Mouse (Mus musculus): Measurements from ENCODE around the gene Reep3. TPM values are rescaled to one million over a fixed set of nuclear protein-coding genes. Genes with fewer than 3 reads are reported as not detected.
A peak's percentile ranks its signal among the peaks of the same experiment; 100 is the strongest.

Reep3 gene
- polyA plus RNA-seq, 1 experiment from 2014 or later, result 50.3 TPM

GRCm38 (mm10) chr10:67055867-67056856 lies 40.6 kb downstream of the Reep3 start:
- H3K9ac ChIP-seq, result no peak overlapping the region
- H3K27me3 ChIP-seq, result no peaks in the 10 kb centered on the region
- H3K9me3 ChIP-seq, result no peaks in the 10 kb centered on the region
- no peaks in the 10 kb centered on the region for H3K36me3 ChIP-seq
- peaks cover 76% of the 10 kb centered on the region for H3K4me1 ChIP-seq
- peak overlapping the region; percentile 88 for H3K27ac ChIP-seq
- ATAC-seq (ENCODE audit: low FRiP score, low read depth), result 0 out of 2 replicates have a peak, but pooled peaks have one; percentile 4
- 29% methylated on average over 17 of the region's 17 CpGs for WGBS
- no peak overlapping the region for H3K4me3 ChIP-seq
- H3K4me2 ChIP-seq (replicated peaks), result peak overlapping the region; percentile 35

DNA sequence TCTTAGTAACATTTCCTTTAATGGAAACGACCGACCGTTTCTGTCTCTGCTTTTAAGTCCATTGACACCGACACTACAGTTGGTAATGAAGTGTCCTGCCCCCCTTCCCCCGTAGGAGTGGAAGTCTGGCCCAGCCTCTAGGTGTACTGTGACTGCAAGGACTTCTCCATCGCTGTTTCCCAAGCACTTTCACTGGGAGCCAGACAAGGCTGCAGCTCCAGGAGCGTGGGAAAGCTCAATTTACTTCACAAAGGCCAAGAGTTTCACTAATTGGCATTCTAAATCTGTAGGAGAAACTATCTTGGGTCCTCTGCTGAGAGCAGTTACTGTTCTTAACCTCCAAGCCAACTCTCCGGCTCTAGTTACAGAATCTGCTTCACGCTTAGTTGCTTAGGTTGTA lies 43.3 kb downstream of the Reep3 start:
- 19% methylated on average over 9 of the region's 9 CpGs for WGBS
- Histone ChIP-seq H3K4me3 (no peak overlapping the region), H3K4me1 (peaks cover 72% of the 10 kb centered on the region), H3K9me3 (no peaks in the 10 kb centered on the region), H3K4me2 (replicated peaks) (peak overlapping the region; percentile 19; the same call in 1 of the 2 replicates), H3K9ac (no peak overlapping the region), H3K36me3 (no peaks in the 10 kb centered on the region), H3K27ac (no peak overlapping the region; the same call in 1 of the 2 replicates), H3K27me3 (no peaks in the 10 kb centered on the region)
- ATAC-seq (ENCODE audit: low FRiP score, low read depth), result no peak

DNA sequence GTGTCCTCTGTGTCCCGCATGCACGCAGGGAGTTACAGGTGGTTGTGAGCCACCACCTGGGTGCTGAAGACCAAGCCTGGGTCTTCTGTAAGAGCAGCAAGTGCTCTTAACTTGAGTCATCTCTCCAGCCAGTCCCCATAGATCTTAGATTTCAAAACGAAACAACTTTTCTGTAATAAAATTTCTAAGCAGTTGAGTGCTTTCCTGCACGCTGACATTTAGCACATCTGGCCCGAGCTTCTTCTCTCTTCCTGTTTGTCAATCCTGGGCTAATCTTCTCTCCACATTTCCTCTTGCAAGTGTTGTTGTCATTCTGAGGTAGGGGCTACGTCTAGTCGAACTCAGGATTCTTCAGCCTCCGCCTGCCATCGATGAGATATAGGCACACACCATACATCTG lies 44.3 kb downstream of the Reep3 start:
- Histone ChIP-seq H3K27me3 (no peaks in the 10 kb centered on the region), H3K36me3 (no peaks in the 10 kb centered on the region), H3K4me3 (no peak overlapping the region), H3K27ac (no peak overlapping the region), H3K9ac (no peak overlapping the region), H3K4me2 (replicated peaks) (no peak overlapping the region), H3K9me3 (no peaks in the 10 kb centered on the region), H3K4me1 (peaks cover 69% of the 10 kb centered on the region)
- WGBS, result 61% methylated on average over 9 of the region's 9 CpGs
- ATAC-seq (ENCODE audit: low FRiP score, low read depth), result no peak

DNA sequence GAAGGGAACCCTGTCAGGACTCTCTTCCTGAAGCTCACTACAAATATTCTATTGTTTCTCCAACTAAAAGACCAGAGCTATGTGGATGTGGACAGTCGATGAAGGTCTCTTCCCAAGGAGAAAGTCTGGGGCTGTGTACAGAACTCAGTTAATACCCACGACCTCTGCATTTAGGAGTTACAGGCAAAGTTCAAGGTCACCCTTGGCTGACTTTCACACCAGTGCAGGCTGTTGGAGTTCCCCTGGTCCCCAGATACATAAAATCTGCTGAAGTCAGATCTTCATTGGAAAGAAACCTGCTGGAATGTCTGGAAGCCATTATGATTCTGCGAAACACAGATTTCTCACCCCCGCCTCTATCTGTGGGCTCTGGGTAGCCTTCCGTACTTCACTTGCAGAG lies 45.3 kb downstream of the Reep3 start:
- no peaks in the 10 kb centered on the region for H3K9me3 ChIP-seq
- H3K27ac ChIP-seq, result no peak overlapping the region
- H3K27me3 ChIP-seq, result no peaks in the 10 kb centered on the region
- H3K4me3 ChIP-seq, result no peak overlapping the region
- no peak for ATAC-seq (ENCODE audit: low FRiP score, low read depth)
- H3K4me2 ChIP-seq (replicated peaks), result no peak overlapping the region
- H3K4me1 ChIP-seq, result peaks cover 64% of the 10 kb centered on the region
- 52% methylated on average over 5 of the region's 5 CpGs for WGBS
- no peaks in the 10 kb centered on the region for H3K36me3 ChIP-seq
- H3K9ac ChIP-seq, result no peak overlapping the region

GRCm38 (mm10) chr10:67050766-67051165 lies 46.0 kb downstream of the Reep3 start:
- no peak for ATAC-seq (ENCODE audit: low FRiP score, low read depth)
- 56% methylated on average over 7 of the region's 7 CpGs for WGBS
- Histone ChIP-seq H3K9me3 (no peaks in the 10 kb centered on the region), H3K36me3 (no peaks in the 10 kb centered on the region), H3K4me1 (peaks cover 59% of the 10 kb centered on the region), H3K27ac (no peak overlapping the region), H3K4me2 (replicated peaks) (no peak overlapping the region), H3K9ac (no peak overlapping the region), H3K27me3 (no peaks in the 10 kb centered on the region), H3K4me3 (no peak overlapping the region)

GRCm38 (mm10) chr10:67049621-67050020 lies 47.1 kb downstream of the Reep3 start:
- H3K9me3 ChIP-seq, result 0 out of 2 replicates have a peak, but pooled peaks cover under 1% of the 10 kb centered on the region
- H3K36me3 ChIP-seq, result no peaks in the 10 kb centered on the region
- no peaks in the 10 kb centered on the region for H3K27me3 ChIP-seq
- 94% methylated on average over 7 of the region's 7 CpGs for WGBS
- no peak overlapping the region for H3K4me3 ChIP-seq
- H3K27ac ChIP-seq, result no peak overlapping the region
- no peak for ATAC-seq (ENCODE audit: low FRiP score, low read depth)
- no peak overlapping the region for H3K9ac ChIP-seq
- no peak overlapping the region for H3K4me2 ChIP-seq (replicated peaks)
- peaks cover 61% of the 10 kb centered on the region for H3K4me1 ChIP-seq

DNA sequence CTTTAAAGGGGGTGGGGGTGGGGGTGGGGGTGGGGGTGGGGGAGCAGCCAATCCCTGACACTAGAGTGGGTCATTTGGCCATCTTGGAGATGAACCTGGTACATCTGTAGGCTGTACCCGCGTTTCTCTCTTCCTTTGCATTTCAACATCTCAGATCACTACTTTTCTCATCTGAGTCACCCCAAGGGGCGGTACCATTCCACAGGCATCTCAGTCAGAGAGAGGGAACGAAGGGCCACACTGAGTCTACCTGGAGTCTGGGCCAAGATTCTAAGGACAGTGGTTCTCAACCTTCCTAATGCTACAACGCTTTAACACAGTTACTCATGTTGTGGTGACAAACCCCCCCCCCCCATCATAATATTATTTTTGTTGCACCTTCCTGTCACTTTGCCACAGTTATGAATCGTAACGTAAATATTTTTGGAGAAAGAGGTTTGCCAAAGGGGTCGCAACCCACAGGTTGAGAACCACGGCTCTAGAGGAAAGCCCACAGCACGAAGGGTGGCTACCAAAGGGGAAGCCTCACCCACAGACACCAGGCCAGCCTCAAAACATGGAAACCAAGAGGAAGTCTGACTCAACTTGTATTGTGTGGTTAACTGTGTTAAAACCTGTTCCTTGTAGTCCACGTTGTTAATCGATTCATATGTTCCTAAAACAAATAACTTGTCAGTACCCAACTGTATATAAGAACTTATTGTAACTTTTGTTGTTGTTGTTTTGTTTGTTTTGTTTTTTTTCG lies 47.7 kb downstream of the Reep3 start:
- Histone ChIP-seq H3K9ac (no peak overlapping the region), H3K27ac (no peak overlapping the region), H3K27me3 (no peaks in the 10 kb centered on the region), H3K9me3 (0 out of 2 replicates have a peak, but pooled peaks cover 4% of the 10 kb centered on the region), H3K4me2 (replicated peaks) (no peak overlapping the region), H3K4me3 (no peak overlapping the region), H3K4me1 (peaks cover 65% of the 10 kb centered on the region), H3K36me3 (no peaks in the 10 kb centered on the region)
- WGBS, result 91% methylated on average over 13 of the region's 13 CpGs
- ATAC-seq (ENCODE audit: low FRiP score, low read depth), result no peak

DNA sequence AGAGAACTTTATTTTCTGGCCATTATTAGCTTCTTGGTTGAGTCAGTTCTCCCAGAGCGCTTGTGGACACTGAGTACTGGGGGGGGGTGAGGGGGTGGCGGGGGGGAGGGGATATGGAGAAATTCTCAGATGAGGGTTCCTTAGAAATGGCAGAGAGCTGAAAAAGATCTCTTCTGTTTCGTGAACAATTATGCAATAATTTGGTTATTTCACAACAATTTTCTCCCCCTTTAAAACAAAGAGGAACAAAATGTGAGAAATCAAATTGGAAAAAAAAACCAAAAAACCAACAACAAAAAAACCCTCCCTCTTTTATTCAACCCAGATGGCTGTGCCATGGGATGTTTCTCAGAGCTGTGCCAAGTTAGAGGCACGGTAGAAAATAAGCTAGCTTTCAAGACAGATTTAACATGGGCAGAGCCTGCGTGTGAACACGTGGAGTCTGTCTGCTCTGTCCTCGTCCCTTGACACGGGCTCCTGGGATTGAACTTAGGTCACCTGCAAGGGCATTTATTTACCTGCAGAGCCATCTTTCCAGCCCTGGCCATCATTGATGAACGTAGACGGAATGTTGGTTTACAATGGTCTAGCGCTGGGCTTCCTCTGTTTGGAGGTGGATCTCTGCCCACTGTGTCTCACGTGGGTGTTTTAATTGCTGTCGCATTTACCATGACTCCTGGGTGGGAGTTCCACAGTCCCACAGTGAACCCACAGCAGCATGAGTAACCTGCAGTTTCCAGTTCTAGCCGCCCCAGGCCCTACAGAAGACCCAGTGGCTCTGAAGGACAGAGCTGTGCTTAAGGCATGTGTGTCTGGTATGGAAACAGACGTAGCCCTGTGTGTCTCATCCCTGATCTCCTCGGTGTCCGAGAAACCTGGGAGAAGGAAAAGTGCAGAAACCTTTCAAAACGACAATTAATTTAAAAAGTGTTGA lies 48.8 kb downstream of the Reep3 start:
- H3K27ac ChIP-seq, result peak overlapping the region; percentile 44

DNA sequence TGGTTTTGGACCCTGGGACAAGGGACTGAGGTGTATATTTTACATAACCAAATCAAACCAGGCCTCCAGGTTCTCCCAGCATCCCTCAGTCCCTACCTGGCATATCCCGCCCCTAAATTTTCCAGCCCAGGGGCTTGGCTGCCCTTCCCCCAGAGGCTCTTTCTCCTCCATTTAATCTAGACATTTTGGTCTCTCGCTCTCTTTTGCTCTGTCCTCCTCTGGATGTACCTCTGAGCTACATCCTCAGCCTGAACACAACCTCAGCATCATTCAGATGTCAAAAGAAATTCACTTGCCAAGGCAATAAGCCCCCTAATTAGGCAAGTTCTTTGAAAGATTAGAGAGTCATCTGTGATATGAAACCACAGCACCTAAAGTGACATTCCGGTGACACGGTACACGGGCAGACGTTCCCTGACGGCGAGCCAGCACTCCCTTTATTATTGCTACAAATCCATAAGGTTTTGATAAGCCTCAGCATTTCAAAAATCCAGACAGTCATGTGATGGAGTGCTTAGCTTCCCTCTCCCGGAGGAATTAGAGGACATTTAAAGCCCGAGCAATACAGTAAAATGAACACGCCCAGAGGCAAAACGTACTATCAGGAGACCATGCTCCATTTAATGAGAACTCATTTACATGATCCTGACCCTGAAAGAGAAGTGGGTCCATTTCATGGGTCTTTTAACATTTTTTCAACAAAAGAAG lies 51.4 kb downstream of the Reep3 start:
- Histone ChIP-seq H3K27me3 (no peaks in the 10 kb centered on the region), H3K9ac (no peak overlapping the region), H3K27ac (no peak overlapping the region), H3K4me2 (replicated peaks) (no peak overlapping the region), H3K4me3 (no peak overlapping the region), H3K9me3 (0 out of 2 replicates have a peak, but pooled peaks cover 4% of the 10 kb centered on the region), H3K4me1 (peaks cover 32% of the 10 kb centered on the region), H3K36me3 (no peaks in the 10 kb centered on the region)
- 32% methylated on average over 12 of the region's 12 CpGs for WGBS
- no peak for ATAC-seq (ENCODE audit: low FRiP score, low read depth)

More for the DNA sequence above, 48.8 kb downstream of the Reep3 start:
- no peaks in the 10 kb centered on the region for H3K27me3 ChIP-seq
- no peak for ATAC-seq (ENCODE audit: low FRiP score, low read depth)
- WGBS, result 54% methylated on average over 18 of the region's 18 CpGs
- H3K4me3 ChIP-seq, result no peak overlapping the region
- H3K9ac ChIP-seq, result no peak overlapping the region
- H3K4me2 ChIP-seq (replicated peaks), result no peak overlapping the region
- 0 out of 2 replicates have a peak, but pooled peaks cover 4% of the 10 kb centered on the region for H3K9me3 ChIP-seq
- H3K36me3 ChIP-seq, result no peaks in the 10 kb centered on the region
- H3K4me1 ChIP-seq, result peaks cover 58% of the 10 kb centered on the region

GRCm38 (mm10) chr10:67044346-67044745 lies 52.4 kb downstream of the Reep3 start:
- no peaks in the 10 kb centered on the region for H3K27me3 ChIP-seq
- 0 out of 2 replicates have a peak, but pooled peaks cover 4% of the 10 kb centered on the region for H3K9me3 ChIP-seq
- no peak overlapping the region for H3K4me3 ChIP-seq
- H3K36me3 ChIP-seq, result no peaks in the 10 kb centered on the region
- no peak overlapping the region for H3K4me2 ChIP-seq (replicated peaks)
- H3K9ac ChIP-seq, result no peak overlapping the region
- peaks cover 30% of the 10 kb centered on the region for H3K4me1 ChIP-seq
- no peak overlapping the region for H3K27ac ChIP-seq
- WGBS, result 59% methylated on average over 5 of the region's 5 CpGs
- ATAC-seq (ENCODE audit: low FRiP score, low read depth), result no peak

DNA sequence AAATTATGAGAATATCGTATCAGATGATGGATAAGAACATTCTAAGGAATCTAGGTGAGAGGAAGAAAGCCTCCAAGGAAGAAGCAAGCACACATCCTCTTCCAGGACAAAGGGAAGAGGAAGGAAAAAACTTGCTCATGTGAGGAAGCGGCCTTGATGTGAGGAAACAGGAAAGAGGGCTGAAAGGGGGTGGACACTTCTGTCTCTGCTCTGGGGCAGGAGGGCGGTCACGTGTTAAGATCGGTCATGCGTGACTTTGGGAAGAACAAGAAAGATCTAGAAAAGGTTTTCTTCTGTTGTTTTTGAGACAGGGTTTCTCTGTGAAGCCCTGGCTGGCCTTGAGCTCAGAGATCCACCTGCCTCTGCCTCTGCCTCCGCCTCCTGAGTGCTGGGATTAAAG lies 53.5 kb downstream of the Reep3 start:
- 0 out of 2 replicates have a peak, but pooled peaks cover 4% of the 10 kb centered on the region for H3K9me3 ChIP-seq
- no peak overlapping the region for H3K9ac ChIP-seq
- WGBS, result 97% methylated on average over 7 of the region's 7 CpGs
- H3K27me3 ChIP-seq, result no peaks in the 10 kb centered on the region
- H3K36me3 ChIP-seq, result no peaks in the 10 kb centered on the region
- H3K4me3 ChIP-seq, result no peak overlapping the region
- H3K4me2 ChIP-seq (replicated peaks), result no peak overlapping the region
- peaks cover 26% of the 10 kb centered on the region for H3K4me1 ChIP-seq
- no peak overlapping the region for H3K27ac ChIP-seq
- ATAC-seq (ENCODE audit: low FRiP score, low read depth), result no peak
